Mouse (Mus musculus) ES-E14 (cell line): ENCODE data around the gene Galns.

Experiments used
- HCFC1 ChIP-seq: IDR thresholded peaks from 2 replicates; pipeline ENCODE4 v1.6.1; 2012; ENCODE audit warnings: low read length, inconsistent platforms, borderline replicate concordance; ENCODE audit not compliant: insufficient read depth
- MAFK ChIP-seq: IDR thresholded peaks from 2 replicates; pipeline ENCODE4 v1.6.1; 2014; ENCODE audit warnings: mild to moderate bottlenecking, low read depth, low read length, inconsistent platforms; ENCODE audit not compliant: insufficient read depth
- ZNF384 ChIP-seq: IDR thresholded peaks from 2 replicates; pipeline ENCODE4 v1.6.1; 2012; ENCODE audit warnings: low read depth, low read length, inconsistent platforms

- TF ChIP-seq ZNF384 (no peak), MAFK (no peak), HCFC1 (0 out of 2 replicates have a peak, but pooled peaks have one; percentile 7)
Observed at GRCm38 (mm10) chr8:122550234-122550994, 60.8 kb downstream of the Galns start.
